Mouse (Mus musculus) neural tube, embryonic 13.5 days (tissue): ENCODE measurements around the gene Atxn7l3b. TPM values are rescaled to one million over a fixed set of nuclear protein-coding genes. Genes with fewer than 3 reads are reported as not detected.
A peak's percentile ranks its signal among the peaks of the same experiment; 100 is the strongest.

Experiments used
- ATAC-seq: fragments of 200-750 bp; cut with Nextera tagmentation; 2 replicates; pipeline ENCODE4 v1.8.0; 2017; ENCODE audit warnings: low read depth, mild to moderate bottlenecking, moderate TSS enrichment, moderate library complexity
- H3K27ac ChIP-seq: fragments of 300-500 bp; sonication (generic); replicated peaks from 2 replicates; pipeline ENCODE4 v1.5.1; 2015; ENCODE audit warnings: moderate library complexity, mild to moderate bottlenecking, inconsistent platforms
- H3K27me3 ChIP-seq: fragments of 300-500 bp; sonication (generic); 2 replicates; pipeline ENCODE4 v1.6.1; 2015; ENCODE audit warnings: mild to moderate bottlenecking, inconsistent platforms
- H3K36me3 ChIP-seq: fragments of 300-500 bp; sonication (generic); 2 replicates; pipeline ENCODE4 v1.6.1; 2015; ENCODE audit warnings: mild to moderate bottlenecking, inconsistent platforms
- H3K4me1 ChIP-seq: fragments of 300-500 bp; sonication (generic); replicated peaks from 2 replicates; pipeline ENCODE4 v1.6.1; 2015; ENCODE audit warnings: inconsistent platforms
- H3K4me2 ChIP-seq: fragments of 300-500 bp; sonication (generic); 2 replicates; pipeline ENCODE4 v1.6.1; 2015; ENCODE audit warnings: inconsistent platforms, mild to moderate bottlenecking, moderate library complexity
- H3K4me3 ChIP-seq: fragments of 300-500 bp; sonication (generic); 2 replicates; pipeline ENCODE4 v1.5.1; 2015; ENCODE audit warnings: mild to moderate bottlenecking, inconsistent platforms
- H3K9ac ChIP-seq: fragments of 300-500 bp; sonication (generic); 2 replicates; pipeline ENCODE4 v1.6.1; 2015; ENCODE audit warnings: moderate library complexity, mild to moderate bottlenecking, inconsistent platforms
- H3K9me3 ChIP-seq: fragments of 300-500 bp; sonication (generic); 2 replicates; pipeline ENCODE4 v1.6.1; 2016; ENCODE audit warnings: inconsistent platforms
- WGBS: fragments of 180-500 bp; shearing (Covaris S2); methylation state at CpG from one replicate; pipeline ENCODE4 v1.1.7; 2015; 5-methylcytosine and 5-hydroxymethylcytosine counted together
- polyA plus RNA-seq: library from polyadenylated mRNA; unstranded; fragments of >200 nt; fragmentation: Nextera tagmentation; extraction: Ambion mirVana; gene quantifications from 2 replicates; pipeline ENCODE4 v1.2.1, GENCODE M21; 2015

The Atxn7l3b gene
- polyA plus RNA-seq, 1 experiment from 2014 or later = 442 TPM

DNA sequence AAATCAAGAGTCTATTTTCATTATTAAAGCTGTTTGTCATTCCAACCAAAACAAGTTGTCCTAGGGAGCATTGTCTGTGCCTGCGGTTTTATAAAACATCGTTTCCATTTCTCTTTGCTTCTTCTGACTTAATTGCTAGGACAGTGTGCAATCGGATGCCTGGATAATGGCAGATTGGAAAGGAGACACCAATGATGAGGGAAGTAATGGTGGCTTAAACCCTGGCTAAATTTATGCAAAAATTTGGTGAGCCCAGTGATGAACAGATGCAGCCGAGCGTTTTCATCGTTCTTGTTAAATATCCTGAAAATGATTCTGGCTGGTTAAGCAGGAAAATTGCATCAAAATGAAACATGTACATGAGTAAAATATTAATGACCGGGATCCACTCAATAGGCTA lies 28.6 kb downstream of the Atxn7l3b start:
- peak; percentile 59; the same call in 1 of the 2 replicates for ATAC-seq

DNA sequence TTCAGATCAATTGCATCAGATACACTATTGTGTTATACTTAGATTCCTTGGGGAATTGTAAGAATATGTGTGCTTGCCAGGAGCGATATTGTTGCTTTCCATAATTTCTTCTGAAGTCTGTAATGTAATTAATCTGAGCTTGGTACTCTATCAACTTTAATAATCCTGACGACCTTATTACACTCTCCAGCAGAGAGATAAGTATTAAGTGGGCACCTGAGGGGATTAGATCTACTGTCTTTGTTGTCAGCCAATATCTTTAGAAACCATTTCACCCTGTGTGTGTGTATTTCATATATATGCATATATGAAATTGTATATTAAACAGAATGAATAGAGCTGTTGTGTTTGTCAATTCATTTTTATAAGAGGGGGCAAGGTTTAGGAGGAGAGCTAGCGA lies 29.0 kb downstream of the Atxn7l3b start:
- no peaks in the 10 kb centered on the region for H3K27me3 ChIP-seq
- peak; percentile 69 for ATAC-seq
- H3K9ac ChIP-seq = no peak overlapping the region
- no peak overlapping the region for H3K4me2 ChIP-seq
- 51% methylated on average over 3 of the region's 3 CpGs for WGBS
- no peaks in the 10 kb centered on the region for H3K9me3 ChIP-seq
- H3K27ac ChIP-seq = peak overlapping the region; percentile 49; the same call in 1 of the 2 replicates
- no peaks in the 10 kb centered on the region for H3K36me3 ChIP-seq
- no peaks in the 10 kb centered on the region; the same call in 1 of the 2 replicates for H3K4me1 ChIP-seq
- no peak overlapping the region for H3K4me3 ChIP-seq

More for the DNA sequence above, 28.6 kb downstream of the Atxn7l3b start:
- Histone ChIP-seq H3K36me3 (no peaks in the 10 kb centered on the region), H3K9ac (no peak overlapping the region), H3K27me3 (no peaks in the 10 kb centered on the region), H3K4me1 (no peaks in the 10 kb centered on the region; the same call in 1 of the 2 replicates), H3K4me3 (no peak overlapping the region), H3K9me3 (no peaks in the 10 kb centered on the region), H3K4me2 (no peak overlapping the region), H3K27ac (peak overlapping the region; percentile 49)
- 54% methylated on average over 7 of the region's 7 CpGs for WGBS

DNA sequence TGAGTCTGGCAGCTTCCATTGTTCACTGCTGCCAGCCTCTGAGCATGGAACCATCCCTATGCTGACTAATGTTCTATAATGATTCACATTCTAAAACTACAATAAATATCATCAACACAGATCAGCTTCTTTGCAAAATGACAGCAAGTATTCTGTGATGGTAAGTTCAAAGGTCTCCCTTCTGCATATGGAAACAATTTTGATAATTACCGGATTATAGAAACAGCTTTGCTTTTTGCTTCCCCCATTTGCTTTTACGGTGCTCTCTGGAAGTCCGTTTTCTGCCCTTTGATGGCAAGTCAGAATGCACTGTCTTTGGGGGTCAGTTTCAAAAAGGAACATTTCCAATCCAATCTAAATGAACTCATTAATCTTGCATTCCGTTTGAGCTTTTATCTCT lies 32.2 kb downstream of the Atxn7l3b start:
- no peak overlapping the region for H3K9ac ChIP-seq
- H3K4me2 ChIP-seq = no peak overlapping the region
- no peaks in the 10 kb centered on the region for H3K36me3 ChIP-seq
- H3K4me1 ChIP-seq = no peaks in the 10 kb centered on the region; the same call in 1 of the 2 replicates
- H3K27me3 ChIP-seq = no peaks in the 10 kb centered on the region
- 34% methylated on average over 4 of the region's 4 CpGs for WGBS
- peak overlapping the region; percentile 54; the same call in 1 of the 2 replicates for H3K27ac ChIP-seq
- no peak for ATAC-seq
- no peaks in the 10 kb centered on the region for H3K9me3 ChIP-seq
- no peak overlapping the region for H3K4me3 ChIP-seq

DNA sequence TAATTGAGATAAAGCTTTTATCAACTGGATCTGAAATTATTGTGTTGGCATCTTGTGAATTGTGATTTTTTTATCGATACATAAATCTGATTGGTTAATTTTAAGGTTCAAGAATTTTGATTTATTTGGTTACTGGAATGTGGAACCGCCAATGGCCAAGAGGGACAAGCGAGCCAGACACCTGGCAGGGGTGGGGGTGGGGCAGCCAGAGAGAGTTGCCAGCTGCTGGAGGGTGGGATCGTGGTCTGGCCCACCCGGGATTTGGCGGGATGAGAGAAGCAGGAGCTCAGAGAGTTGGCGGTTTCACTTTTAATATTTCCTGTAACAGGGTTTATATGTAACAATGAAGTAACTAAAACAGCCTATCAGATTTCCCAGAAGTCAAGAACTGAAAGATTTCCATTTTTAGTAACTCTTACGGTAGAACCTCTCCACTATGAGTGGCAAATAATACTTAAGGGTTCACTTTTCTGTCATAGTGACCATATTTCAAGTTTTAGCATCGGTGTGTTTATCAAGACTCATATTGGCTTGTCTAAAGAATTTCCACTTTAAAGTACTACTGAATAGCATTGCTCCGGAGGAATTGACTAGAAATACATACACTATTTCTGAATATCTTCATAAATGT lies 35.1 kb downstream of the Atxn7l3b start:
- WGBS = 91% methylated on average over 10 of the region's 10 CpGs

DNA sequence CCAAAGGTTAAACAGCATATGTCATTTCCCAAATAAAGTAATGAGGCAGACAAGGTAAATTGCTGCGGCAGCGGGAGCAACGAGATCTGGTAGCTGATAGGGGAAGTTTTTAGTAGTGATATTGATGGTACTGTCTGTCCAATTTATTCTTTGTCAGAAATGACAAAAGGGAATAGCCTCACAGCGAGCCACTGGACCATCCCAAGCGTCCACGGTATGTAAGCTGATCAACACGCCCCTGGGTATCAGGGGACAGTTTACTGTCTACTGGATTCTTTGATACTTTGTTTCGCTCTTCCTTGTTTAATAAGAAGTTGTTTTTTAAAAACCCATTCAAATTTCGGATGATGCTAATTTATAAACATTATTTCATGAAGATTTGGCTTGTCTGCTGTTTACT lies 44.7 kb downstream of the Atxn7l3b start:
- ATAC-seq = no peak
- Histone ChIP-seq H3K4me1 (peaks cover 6% of the 10 kb centered on the region; the same call in 1 of the 2 replicates), H3K27me3 (no peaks in the 10 kb centered on the region), H3K27ac (no peak overlapping the region), H3K36me3 (no peaks in the 10 kb centered on the region), H3K4me2 (no peak overlapping the region), H3K4me3 (no peak overlapping the region), H3K9me3 (no peaks in the 10 kb centered on the region), H3K9ac (no peak overlapping the region)
- 59% methylated on average over 9 of the region's 9 CpGs for WGBS

More for the DNA sequence above, 35.1 kb downstream of the Atxn7l3b start:
- H3K27me3 ChIP-seq = no peaks in the 10 kb centered on the region
- no peak for ATAC-seq
- no peaks in the 10 kb centered on the region for H3K36me3 ChIP-seq
- no peak overlapping the region for H3K4me2 ChIP-seq
- no peaks in the 10 kb centered on the region for H3K9me3 ChIP-seq
- no peak overlapping the region for H3K27ac ChIP-seq
- H3K9ac ChIP-seq = no peak overlapping the region
- no peaks in the 10 kb centered on the region; the same call in 1 of the 2 replicates for H3K4me1 ChIP-seq
- H3K4me3 ChIP-seq = no peak overlapping the region

GRCm38 (mm10) chr10:112883688-112884004 lies 45.2 kb downstream of the Atxn7l3b start:
- Histone ChIP-seq H3K4me3 (no peak overlapping the region), H3K36me3 (no peaks in the 10 kb centered on the region), H3K27ac (no peak overlapping the region), H3K9me3 (no peaks in the 10 kb centered on the region), H3K4me1 (peaks cover 6% of the 10 kb centered on the region; the same call in 1 of the 2 replicates), H3K9ac (no peak overlapping the region), H3K27me3 (no peaks in the 10 kb centered on the region), H3K4me2 (no peak overlapping the region)
- 40% methylated on average over 3 of the region's 3 CpGs for WGBS
- 0 out of 2 replicates have a peak, but pooled peaks have one; percentile 32 for ATAC-seq

DNA sequence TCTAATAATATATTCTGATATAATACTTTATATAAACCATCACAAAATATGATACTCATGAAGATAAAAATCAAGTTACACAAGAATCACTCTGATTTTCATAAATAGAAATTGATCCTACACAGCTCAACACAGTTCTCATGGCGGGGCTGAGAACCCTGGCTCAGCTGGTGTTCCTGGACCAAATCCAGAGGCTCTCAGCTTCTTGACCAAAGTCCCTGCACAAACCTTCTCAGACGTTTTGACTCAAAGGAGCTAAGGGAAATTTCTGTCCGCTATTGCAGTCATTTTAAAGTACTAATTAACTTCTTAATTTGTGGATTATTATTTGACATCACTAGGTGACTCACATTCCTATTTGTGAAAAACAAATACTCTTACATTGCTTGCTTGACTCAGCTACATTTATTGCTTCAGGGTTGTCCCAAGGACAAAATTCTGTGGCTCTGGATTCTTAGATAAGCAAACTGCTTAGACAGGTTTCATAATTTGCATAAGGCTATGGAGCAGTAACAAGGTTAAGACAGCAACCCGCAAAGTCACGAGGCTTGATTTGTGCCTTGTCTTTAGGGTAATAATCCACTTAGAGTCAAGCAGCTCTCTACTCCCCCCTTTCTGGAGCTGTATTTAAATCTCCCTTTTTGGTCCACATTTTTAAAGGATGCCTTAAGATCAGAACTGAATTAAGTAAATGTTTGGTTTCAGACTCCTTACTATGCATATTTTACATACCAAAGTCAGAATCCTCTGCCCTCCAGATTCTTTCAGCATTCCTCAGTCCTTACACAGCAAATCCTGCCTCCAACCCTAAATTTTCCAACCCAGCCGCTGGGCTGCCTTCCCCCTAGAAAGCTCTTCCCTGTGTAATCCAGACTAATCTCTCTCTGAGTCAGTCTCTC lies 45.8 kb downstream of the Atxn7l3b start:
- Histone ChIP-seq H3K4me1 (peaks cover 6% of the 10 kb centered on the region; the same call in 1 of the 2 replicates), H3K9me3 (no peaks in the 10 kb centered on the region), H3K27ac (no peak overlapping the region), H3K36me3 (no peaks in the 10 kb centered on the region), H3K27me3 (no peaks in the 10 kb centered on the region), H3K4me2 (no peak overlapping the region), H3K9ac (no peak overlapping the region), H3K4me3 (no peak overlapping the region)
- 39% methylated on average over 6 of the region's 6 CpGs for WGBS
- no peak; the same call in 1 of the 2 replicates for ATAC-seq

- Histone ChIP-seq H3K4me1 (peaks cover 7% of the 10 kb centered on the region), H3K9ac (no peak overlapping the region), H3K4me3 (no peak overlapping the region), H3K27ac (no peak overlapping the region), H3K36me3 (no peaks in the 10 kb centered on the region), H3K27me3 (no peaks in the 10 kb centered on the region), H3K4me2 (no peak overlapping the region), H3K9me3 (no peaks in the 10 kb centered on the region)
- no peak for ATAC-seq
- WGBS = 86% methylated on average over 3 of the region's 3 CpGs
Observed at GRCm38 (mm10) chr10:112882149-112882548, 46.7 kb downstream of the Atxn7l3b start.

DNA sequence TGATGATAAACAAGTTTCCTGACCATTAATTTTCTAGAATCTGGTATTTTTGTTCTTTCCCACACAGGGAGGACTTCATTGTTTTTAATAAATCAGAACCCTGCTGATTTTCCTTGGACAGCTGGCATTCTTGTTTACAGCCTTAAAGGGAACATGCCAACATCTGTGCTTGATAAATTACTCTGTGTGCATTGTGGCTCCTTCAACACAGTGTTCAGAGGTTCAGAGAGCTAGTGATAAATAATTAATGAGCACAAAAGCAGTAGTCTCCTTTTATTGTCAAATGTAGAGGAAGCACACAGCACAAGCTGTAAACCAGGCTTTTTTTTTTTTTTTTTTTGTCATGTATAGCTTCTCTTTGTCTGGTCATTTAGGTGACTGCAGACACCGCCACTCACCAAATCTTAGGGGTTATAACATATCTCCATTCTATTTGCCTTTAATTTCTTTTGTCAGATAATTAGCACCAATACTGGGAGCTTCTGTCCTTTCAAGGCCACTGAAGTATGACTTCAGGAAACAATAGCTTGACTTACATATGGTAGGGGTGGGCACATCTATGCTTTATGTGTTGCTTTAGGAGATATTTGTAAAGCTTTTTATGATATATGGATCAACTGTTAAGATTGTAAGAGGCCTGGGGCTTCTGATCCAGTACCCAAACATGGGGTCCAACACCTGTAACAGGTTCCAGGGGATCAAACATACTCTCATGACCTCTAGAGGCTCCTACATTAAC lies 52.0 kb downstream of the Atxn7l3b start:
- H3K27ac ChIP-seq = peak overlapping the region; percentile 64
- 9% methylated on average over 1 of the region's 1 CpGs for WGBS
- peak; percentile 94 for ATAC-seq
- no peaks in the 10 kb centered on the region for H3K36me3 ChIP-seq
- no peak overlapping the region for H3K9ac ChIP-seq
- no peaks in the 10 kb centered on the region for H3K9me3 ChIP-seq
- H3K27me3 ChIP-seq = no peaks in the 10 kb centered on the region
- peaks cover 7% of the 10 kb centered on the region for H3K4me1 ChIP-seq
- H3K4me3 ChIP-seq = no peak overlapping the region
- no peak overlapping the region for H3K4me2 ChIP-seq
